Mouse (Mus musculus) ES-Bruce4 (cell line): ENCODE data around the gene Whamm.

Experiments used
- CTCF ChIP-seq: IDR thresholded peaks from one replicate; pipeline ENCODE4 v1.8.1; 2011; ENCODE audit warnings: low read depth, low read length
- EP300 ChIP-seq: IDR thresholded peaks from 2 replicates; pipeline ENCODE4 v1.6.1; 2011; ENCODE audit warnings: low read depth, low read length; ENCODE audit not compliant: insufficient read depth
- POLR2A ChIP-seq: IDR thresholded peaks from one replicate; pipeline ENCODE4 v1.8.1; 2011; ENCODE audit warnings: low read length; ENCODE audit not compliant: insufficient read depth

DNA sequence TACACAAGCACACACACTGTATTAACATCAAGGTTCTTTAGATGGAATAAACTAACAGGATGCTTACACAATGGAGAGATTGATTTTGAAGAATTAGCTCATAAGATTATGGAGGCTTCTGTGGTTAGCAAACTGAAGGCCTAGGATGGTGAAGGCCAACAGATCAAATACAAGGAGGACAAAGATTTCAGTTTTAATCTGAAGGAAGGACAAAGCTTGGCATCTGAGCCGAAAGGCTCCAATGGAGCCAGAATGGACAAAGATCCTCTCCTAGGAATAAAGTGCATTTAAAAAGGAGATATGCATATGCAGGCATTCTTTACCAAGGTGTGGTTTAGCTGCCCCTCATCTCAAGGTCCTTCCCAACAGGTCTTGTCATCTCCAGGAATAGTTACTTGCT lies 1.2 kb upstream of the Whamm start:
- TF ChIP-seq EP300 (no peak), POLR2A (no peak), CTCF (no peak)
